9 mouse cellular contexts compared by ENCODE assay signal in the genomic region with DNA sequence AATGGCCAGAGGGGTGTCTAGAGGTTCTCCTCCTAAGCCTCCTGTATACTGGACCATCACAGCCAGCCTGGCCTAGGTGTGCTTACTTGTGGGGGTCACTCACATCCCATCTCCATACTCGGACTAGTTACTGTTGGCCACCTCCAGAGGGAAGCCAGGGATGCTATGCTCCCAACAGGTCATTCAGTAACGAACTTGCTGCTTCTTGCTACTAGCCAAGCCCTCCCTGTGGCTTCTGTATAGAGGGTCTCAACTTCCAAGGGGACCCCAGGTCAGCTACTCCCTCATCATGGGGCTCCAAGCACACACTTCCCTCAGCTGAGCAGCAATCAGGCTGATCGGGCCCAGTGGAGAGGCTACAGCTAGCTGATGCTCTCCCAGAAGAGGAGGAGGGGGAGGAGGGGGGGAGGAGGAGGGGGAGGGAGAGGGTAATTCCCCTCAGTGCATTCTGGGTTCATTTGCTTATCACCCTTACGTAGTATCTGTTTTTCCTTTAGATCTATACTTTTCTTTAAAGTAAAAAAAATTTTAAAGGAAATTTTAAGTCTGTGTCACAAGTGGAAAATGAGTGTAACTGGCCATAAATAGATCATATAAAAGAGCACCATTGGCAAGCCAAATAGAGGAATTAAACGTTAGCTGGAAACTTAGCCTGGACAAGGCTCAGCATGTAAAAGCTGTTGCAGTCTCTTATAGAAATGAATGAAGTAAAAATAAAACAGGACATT. TPM values are rescaled to one million over a fixed set of nuclear protein-coding genes. Genes with fewer than 3 reads are reported as not detected.
DNase-seq lines count a peak whose midpoint lies in the region; ATAC-seq lines count a peak whose summit lies in the region.
"Had no signal": no experiment of that assay in that cellular context is flagged by ENCODE, and none has a peak within 500 bp of the region (broad histone marks: within the 10 kb centered on the region; RNA-seq: fewer than 3 reads in every experiment).

No protein-coding gene starts in this region.

- H3K27ac ChIP-seq in hindbrain, embryonic 10.5 days = peak overlapping the region; percentile 40; the same call in 1 of the 2 replicates
- H3K27ac ChIP-seq in hindbrain, embryonic 16.5 days (ENCODE audit: low read depth, low read length) = no peak overlapping the region
- peak overlapping the region; percentile 89 for H3K27ac ChIP-seq in limb, embryonic 15.5 days

- DNase-seq in hindbrain, embryonic 10.5 days (ENCODE audit: low spot score) = no peak
- peak; percentile 11 for DNase-seq in A20 (ENCODE audit: low read depth, low spot score)
- DNase-seq in cerebellum, adult 9-11 months = no peak
- no peak for DNase-seq in urinary bladder, postnatal 36 days (ENCODE audit: low spot score in 2 of 2)
- no peak for DNase-seq in layer of hippocampus, postnatal 36 days

- H3K9me3 ChIP-seq in hindbrain, embryonic 10.5 days = no peaks in the 10 kb centered on the region
- H3K9me3 ChIP-seq in hindbrain, embryonic 16.5 days (ENCODE audit: control insufficient read depth, low read length) = no peaks in the 10 kb centered on the region
- H3K9me3 ChIP-seq in limb, embryonic 15.5 days = no peaks in the 10 kb centered on the region

- peaks cover 36% of the 10 kb centered on the region for H3K27me3 ChIP-seq in hindbrain, embryonic 10.5 days (ENCODE audit: insufficient read depth, poor library complexity, severe bottlenecking)
- peaks cover 10% of the 10 kb centered on the region for H3K27me3 ChIP-seq in hindbrain, embryonic 16.5 days (replicated peaks; ENCODE audit: control insufficient read depth, insufficient read depth, low read length)
- peaks cover 15% of the 10 kb centered on the region for H3K27me3 ChIP-seq in limb, embryonic 15.5 days
- H3K27me3 ChIP-seq: Patski had no signal

- H3K36me3 ChIP-seq in hindbrain, embryonic 10.5 days = no peaks in the 10 kb centered on the region
- no peaks in the 10 kb centered on the region for H3K36me3 ChIP-seq in hindbrain, embryonic 16.5 days (ENCODE audit: control insufficient read depth, insufficient read depth, low read length)
- no peaks in the 10 kb centered on the region for H3K36me3 ChIP-seq in limb, embryonic 15.5 days

- 54% methylated on average over 5 of the region's 5 CpGs for WGBS in hindbrain, embryonic 10.5 days
- 50% methylated on average over 5 of the region's 5 CpGs for WGBS in hindbrain, embryonic 16.5 days
- WGBS in limb, embryonic 15.5 days = 34% methylated on average over 5 of the region's 5 CpGs

- H3K4me2 ChIP-seq in hindbrain, embryonic 16.5 days (ENCODE audit: low read length) = no peak overlapping the region
- peak overlapping the region; percentile 40 for H3K4me2 ChIP-seq in limb, embryonic 15.5 days

- H3K4me3 ChIP-seq in hindbrain, embryonic 10.5 days = no peak overlapping the region
- H3K4me3 ChIP-seq in hindbrain, embryonic 16.5 days (ENCODE audit: low read length) = no peak overlapping the region
- H3K4me3 ChIP-seq in limb, embryonic 15.5 days = peak overlapping the region; percentile 28

- H3K4me1 ChIP-seq in hindbrain, embryonic 10.5 days (replicated peaks) = peaks cover 81% of the 10 kb centered on the region
- peaks cover 18% of the 10 kb centered on the region for H3K4me1 ChIP-seq in hindbrain, embryonic 16.5 days (ENCODE audit: control insufficient read depth, insufficient read depth, low read depth, low read length)
- H3K4me1 ChIP-seq in limb, embryonic 15.5 days = peaks cover 76% of the 10 kb centered on the region

- H3K9ac ChIP-seq in hindbrain, embryonic 16.5 days (ENCODE audit: low read depth, low read length) = no peak overlapping the region
- no peak overlapping the region for H3K9ac ChIP-seq in limb, embryonic 15.5 days

- ATAC-seq in hindbrain, embryonic 16.5 days = no peak
- ATAC-seq in activated CD4-positive, CD25-positive, alpha-beta regulatory T cell, adult 4 months = peak; percentile 14
- 0 out of 2 replicates have a peak, but pooled peaks have one; percentile 12 for ATAC-seq in limb, embryonic 15.5 days (ENCODE audit: insufficient number of reproducible peaks, low FRiP score, low TSS enrichment, low read depth)
- ATAC-seq: Patski had no signal

RNA-seq across cellular contexts. Expression of a gene that starts 3.6 kb away (rescaled TPM):
- polyA plus RNA-seq in hindbrain, embryonic 10.5 days (2016; fragmentation: Nextera tagmentation; extraction: Ambion mirVana) = 1.8 and 2.0 TPM in 2 replicates
- polyA plus RNA-seq in hindbrain, embryonic 16.5 days (2015; fragmentation: Nextera tagmentation; extraction: Ambion mirVana) = 2.4 TPM in 2 replicates
- polyA plus RNA-seq in activated CD4-positive, CD25-positive, alpha-beta regulatory T cell, adult 4 months (2017; shearing (Covaris generic)) = 100 to 1,000 TPM; 182 to 186 TPM
- polyA plus RNA-seq in limb, embryonic 15.5 days (2015; fragmentation: Nextera tagmentation; extraction: Ambion mirVana) = 3.4 and 6.7 TPM in 2 replicates
- 10 to 100 TPM; 19.8 to 22.9 TPM for total RNA-seq in layer of hippocampus, postnatal 36 days (2021)

RNA-seq across cellular contexts. Expression of a gene that starts 49.3 kb away (rescaled TPM):
- polyA plus RNA-seq in hindbrain, embryonic 10.5 days (2016; fragmentation: Nextera tagmentation; extraction: Ambion mirVana) = 6.5 and 10.1 TPM in 2 replicates
- 13.3 and 14.0 TPM in 2 replicates for polyA plus RNA-seq in hindbrain, embryonic 16.5 days (2015; fragmentation: Nextera tagmentation; extraction: Ambion mirVana)
- polyA plus RNA-seq in activated CD4-positive, CD25-positive, alpha-beta regulatory T cell, adult 4 months (2017; shearing (Covaris generic)) = under 1 TPM in 1 of 2 experiments, not detected in 1; 0.84 TPM
- 1.2 and 4.0 TPM in 2 replicates for polyA plus RNA-seq in limb, embryonic 15.5 days (2015; fragmentation: Nextera tagmentation; extraction: Ambion mirVana)
- not detected for total RNA-seq in layer of hippocampus, postnatal 36 days (2021)
- polyA plus RNA-seq: Patski had no signal

Comparison
In these comparisons a context has a peak if more than half of its experiments do, and no peak if none do; other contexts are left out.
1. RNA of a gene that starts 3.6 kb away (polyA plus RNA-seq): 182 to 186 TPM in activated CD4-positive, CD25-positive, alpha-beta regulatory T cell, adult 4 months; 3.4 to 6.7 TPM in limb, embryonic 15.5 days, 2.4 TPM in hindbrain, embryonic 16.5 days and 1.8 to 2.0 TPM in hindbrain, embryonic 10.5 days; every median in the first group is over 10 times any median in the second.